Mouse (Mus musculus): ENCODE measurements around the gene Denr. TPM values are rescaled to one million over a fixed set of nuclear protein-coding genes. Genes with fewer than 3 reads are reported as not detected.

Gene Denr
- total RNA-seq, 1 experiment from 2014 or later = 27.9 TPM

DNA sequence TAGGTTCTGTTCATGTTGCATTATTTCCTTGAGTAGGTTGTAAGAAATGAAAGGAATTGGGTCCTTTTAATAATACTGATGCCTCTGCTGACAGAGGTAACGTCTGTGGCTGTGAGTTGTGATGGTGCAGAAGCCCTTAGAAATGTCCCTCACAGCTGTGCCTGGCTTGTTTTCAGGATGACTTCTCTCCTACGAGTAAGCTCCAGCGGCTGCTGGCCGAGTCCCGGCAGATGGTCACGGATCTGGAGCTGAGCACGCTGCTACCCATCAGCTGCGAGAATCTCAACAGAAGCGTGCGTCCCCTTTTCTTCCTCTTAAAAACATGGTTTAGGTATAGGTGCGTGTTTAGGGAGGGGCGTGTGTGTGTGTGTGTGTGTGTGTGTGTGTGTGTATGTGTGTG is 54.1 kb downstream of the Denr start:
- ATAC-seq (ENCODE audit: extremely low read depth, insufficient number of reproducible peaks, low FRiP score, poor library complexity, severe bottlenecking) = no peak

DNA sequence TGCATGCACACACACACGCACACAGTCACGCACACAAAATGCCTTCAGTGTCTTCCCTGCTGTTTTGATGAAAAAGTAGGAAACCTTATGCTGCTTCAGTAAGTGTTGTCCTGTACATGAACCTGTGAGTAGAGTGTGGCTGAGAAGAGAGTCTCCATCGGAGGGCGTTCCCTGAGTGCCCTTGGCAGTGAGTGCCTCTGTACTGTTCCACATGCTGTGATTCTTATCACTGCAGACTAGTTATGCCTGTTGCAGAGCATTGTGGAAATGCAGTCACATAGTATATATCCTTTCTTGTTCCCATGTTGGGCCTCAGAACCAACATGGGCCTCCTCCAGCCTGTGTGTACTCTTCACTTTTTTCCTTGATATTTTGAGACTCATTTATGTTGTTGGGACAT is 57.2 kb downstream of the Denr start:
- ATAC-seq (ENCODE audit: extremely low read depth, insufficient number of reproducible peaks, low FRiP score, poor library complexity, severe bottlenecking) = no peak

DNA sequence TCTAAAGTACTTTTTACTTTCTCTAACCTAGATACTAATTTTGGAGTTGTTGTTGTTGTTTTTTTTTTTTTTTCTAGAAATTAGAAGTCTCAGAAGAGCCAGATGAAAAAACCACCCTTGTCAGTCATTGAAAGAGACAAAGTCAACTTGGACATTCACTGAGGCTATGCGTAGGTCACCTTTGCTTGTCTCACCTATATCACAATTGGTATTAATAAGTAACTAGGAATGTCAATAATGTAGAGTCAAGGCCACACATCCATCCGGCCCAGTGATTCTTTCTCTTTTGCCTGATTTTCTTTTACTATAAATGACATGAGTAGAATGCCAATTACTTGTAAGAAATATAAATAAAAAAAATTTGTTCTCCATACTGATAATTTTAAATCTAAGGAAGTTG is 59.8 kb downstream of the Denr start:
- no peak for ATAC-seq (ENCODE audit: extremely low read depth, insufficient number of reproducible peaks, low FRiP score, poor library complexity, severe bottlenecking)

DNA sequence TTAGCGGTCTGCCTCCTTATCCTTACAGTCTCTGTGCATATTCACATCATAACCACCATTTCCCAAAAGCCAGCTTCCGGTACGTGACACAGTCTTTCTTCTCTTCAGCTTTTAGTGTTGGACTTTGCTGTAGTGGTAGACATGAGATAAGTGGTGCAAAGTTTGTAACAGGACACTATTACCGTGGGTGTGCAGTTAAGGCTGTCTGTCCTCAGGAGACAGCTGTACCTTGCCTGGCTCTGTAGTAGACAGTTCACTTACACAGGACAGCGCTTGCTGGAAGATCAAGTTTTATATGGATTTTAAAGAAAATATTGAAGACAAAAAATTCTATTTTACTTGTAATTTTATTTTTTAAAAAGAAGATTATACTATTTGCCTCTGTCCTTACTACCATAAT is 61.5 kb downstream of the Denr start:
- ATAC-seq (ENCODE audit: extremely low read depth, insufficient number of reproducible peaks, low FRiP score, poor library complexity, severe bottlenecking) = no peak

DNA sequence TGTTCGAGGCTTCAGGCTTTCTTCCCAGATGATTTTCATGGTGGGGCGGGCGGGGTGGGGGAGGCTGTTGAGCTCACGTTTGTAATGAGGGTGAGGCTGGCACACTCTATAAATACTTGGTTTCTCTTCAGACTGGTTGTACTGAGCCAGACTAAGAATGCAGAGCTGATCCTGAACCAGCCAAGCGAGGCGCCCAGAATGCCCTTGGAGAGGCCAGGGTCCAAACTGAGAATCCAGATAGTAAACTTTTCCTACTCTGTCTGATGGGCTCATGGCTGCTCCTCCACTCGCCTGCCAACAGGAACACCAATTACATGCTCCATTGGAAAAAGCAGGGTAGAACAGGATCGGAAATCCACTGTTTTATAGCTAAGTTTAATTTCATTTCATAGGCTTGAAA is 62.2 kb downstream of the Denr start:
- no peak for ATAC-seq (ENCODE audit: extremely low read depth, insufficient number of reproducible peaks, low FRiP score, poor library complexity, severe bottlenecking)

DNA sequence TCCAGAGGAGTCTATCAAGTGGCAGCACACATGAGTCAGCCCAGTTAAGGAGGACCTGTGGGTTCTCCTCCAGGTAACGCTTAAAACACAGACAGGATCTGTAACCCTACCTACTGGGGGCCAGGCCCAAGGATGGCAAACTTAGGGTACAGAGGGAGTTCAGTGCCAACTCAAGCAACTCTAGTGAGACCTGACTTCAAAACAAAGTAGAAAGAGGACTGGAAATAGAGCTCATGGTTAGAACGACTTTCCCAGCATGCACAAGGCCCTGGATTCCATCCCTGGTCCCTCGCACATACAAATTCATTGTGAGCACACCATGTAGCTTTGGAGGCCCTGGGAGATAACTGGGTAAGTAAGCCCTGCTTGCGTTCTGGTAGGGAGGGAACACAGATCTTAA is 63.6 kb downstream of the Denr start:
- ATAC-seq (ENCODE audit: extremely low read depth, insufficient number of reproducible peaks, low FRiP score, poor library complexity, severe bottlenecking) = no peak

DNA sequence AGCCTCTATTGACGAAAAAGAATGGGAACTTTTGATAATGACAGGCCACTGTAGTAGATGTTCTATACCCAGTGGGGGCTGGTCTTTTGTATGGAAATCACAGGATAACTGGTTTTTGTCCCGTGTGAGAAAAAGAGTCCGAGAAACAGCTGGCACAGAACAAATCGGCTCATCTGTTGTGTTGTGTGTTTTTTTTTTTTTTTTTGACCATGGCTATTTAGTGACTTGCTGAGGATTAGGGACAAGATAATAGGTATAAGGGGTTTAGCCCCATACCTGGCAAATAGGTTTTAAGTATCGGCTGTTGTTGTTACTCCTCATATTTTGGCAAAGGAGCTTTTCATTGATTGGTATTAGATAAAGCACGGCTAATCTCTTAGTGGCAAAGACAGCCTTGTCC is 65.5 kb downstream of the Denr start:
- ATAC-seq (ENCODE audit: extremely low read depth, insufficient number of reproducible peaks, low FRiP score, poor library complexity, severe bottlenecking) = no peak

DNA sequence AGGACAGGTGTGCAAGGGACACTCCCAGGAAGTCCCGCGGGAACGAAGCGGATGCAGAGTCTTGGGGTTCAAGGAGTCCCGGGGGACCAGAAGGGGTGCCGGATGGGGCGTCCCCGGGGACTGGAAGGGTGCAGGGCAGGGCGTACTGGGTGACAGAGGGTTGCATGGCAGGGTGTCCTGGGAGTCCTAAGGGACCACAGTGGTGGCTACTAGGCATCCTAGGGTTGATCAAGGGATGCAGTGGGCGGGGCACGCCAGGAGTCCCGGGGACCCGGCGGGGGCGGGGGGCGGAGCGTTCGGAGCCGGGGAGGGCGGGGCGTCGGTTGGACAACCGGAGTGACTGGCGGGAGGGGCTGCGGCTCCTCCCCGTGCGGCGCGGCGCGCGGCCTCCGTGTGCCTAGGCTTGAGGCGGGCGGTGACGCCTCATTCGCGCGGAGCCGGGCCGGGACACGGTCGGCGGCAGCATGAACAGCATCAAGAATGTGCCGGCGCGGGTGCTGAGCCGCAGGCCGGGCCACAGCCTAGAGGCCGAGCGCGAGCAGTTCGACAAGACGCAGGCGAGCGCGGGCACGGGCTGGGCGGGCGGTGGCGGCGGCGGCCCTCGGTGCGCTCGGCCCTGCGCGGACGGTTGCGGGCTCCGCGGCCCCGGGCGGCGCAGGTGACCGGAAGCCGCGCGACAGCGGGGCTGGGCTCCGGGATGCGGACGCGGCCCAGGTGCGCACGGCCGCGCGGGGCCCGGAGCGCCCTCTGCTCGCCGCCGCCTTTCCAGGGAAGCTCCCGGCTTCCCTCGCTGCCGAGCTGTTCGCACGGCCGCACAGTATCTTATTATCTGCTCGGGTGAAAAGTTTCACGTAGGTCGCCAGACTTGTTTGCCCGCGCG is 66.6 kb downstream of the Denr start, which contains the start of gene Hip1r:
Gene Hip1r (plus strand): TSS at position 330 of the 880 bp plus-strand sequence.
- peak; percentile 56 for ATAC-seq (ENCODE audit: extremely low read depth, insufficient number of reproducible peaks, low FRiP score, poor library complexity, severe bottlenecking)

DNA sequence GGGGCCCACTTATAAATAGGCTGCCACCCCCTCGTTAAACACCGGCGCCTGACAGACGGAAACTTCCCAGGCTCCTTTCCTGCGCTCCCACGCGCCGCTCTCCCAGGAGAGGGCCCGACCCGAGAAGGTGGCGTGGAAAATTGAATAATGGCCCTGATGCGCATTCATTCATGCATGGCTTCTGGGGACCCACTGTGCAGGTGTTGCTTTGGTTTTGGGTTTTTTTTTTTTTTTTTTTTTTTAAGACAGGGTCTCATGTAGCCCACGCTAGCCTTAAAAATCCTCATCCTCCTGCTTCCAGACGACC is 67.2 kb downstream of the Denr start:
- no peak for ATAC-seq (ENCODE audit: extremely low read depth, insufficient number of reproducible peaks, low FRiP score, poor library complexity, severe bottlenecking)

DNA sequence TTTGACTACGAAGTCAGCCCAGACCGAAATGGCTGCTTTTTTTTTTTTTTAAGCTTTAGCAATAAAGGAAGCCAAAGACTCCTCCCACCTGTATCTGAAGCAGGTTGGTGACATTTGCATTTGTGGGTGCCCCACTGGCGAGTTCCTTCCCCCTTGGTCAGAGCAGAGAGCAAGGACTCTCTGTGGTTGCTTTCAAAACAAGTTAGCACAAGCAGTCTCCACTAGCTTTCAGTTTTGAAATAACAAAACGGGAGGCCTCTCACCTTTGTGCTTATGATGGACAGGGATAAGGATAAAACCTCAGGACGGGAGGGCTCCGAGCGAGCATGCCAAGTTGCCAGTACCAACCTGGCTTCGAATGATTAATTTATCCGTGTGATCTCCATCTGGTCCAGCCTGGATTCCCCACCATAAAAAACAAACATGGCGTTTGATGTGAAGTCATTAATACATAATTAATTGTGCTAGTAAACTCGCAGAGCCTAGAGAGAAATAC is 67.7 kb downstream of the Denr start:
- ATAC-seq (ENCODE audit: extremely low read depth, insufficient number of reproducible peaks, low FRiP score, poor library complexity, severe bottlenecking) = peak; percentile 80

DNA sequence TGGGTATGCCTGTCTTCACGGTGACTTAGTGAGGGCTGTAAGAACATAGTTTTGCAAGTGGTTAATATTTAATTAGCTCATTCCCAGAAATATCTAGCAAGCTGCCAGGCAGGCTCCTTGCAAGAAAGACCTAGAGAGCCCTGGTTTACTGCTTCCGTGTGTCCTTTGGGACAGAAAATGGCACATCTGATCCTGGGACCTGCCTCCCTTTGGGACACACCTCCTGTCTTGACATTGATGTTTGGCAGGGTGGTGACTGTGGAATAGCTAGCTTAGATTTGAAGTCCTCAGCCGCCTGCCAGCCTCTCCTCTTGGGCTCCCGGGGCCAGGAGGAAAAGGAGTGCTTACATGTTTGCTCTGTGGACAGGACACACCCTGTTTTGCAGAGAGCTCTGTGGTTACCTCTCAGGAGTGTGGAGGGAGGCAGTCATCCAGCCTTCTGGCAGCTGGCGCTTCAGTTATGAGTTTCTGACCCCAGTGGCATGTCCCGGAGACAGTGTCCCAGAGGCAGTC is 68.7 kb downstream of the Denr start:
- ATAC-seq (ENCODE audit: extremely low read depth, insufficient number of reproducible peaks, low FRiP score, poor library complexity, severe bottlenecking) = no peak

DNA sequence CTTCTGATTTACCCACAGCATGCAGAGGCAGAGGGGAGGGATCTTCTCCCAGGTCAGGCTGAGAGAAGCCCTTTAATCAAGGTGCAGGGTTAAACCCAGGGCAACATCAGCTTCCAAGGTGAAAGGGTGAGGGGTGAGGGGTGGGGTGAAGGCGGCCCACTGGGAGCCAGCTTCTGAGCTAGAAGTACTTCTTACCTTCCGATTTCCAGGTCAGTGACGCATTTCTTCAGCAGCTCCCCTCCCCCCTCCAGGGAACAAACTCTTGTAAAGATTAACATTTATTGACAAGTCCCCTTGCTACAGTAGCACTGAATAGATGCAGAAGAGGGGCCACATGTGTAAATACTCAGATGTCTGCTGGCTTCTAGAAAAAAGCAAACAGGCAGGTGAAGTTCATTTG is 70.3 kb downstream of the Denr start:
- no peak for ATAC-seq (ENCODE audit: extremely low read depth, insufficient number of reproducible peaks, low FRiP score, poor library complexity, severe bottlenecking)

DNA sequence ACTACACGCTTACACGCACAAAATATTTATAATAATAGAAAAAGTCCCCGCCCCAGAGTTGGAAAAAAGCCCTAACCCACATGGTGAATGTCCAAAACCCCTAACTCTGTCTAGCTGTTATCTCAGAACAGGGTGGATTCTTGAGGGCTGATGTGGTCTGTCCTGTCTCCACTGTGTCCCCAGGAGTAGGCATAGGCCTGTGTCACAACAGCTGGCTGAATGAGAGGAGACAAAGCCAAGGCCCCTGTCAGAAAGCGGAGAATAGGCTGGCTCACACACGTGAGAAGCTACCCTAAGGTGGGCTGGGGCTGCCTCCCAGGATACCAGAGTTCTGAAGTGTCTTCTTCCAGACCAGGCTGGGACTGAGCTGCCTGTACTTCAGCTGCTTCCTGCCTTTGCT is 71.2 kb downstream of the Denr start:
- no peak for ATAC-seq (ENCODE audit: extremely low read depth, insufficient number of reproducible peaks, low FRiP score, poor library complexity, severe bottlenecking)

Other genes with a start within 250 kb of the Denr start
- 186 and 205 TPM in 2 replicates for gene Clip1, start 222.6 kb upstream of the Denr start, total RNA-seq (2017)
- 78.0 and 87.7 TPM in 2 replicates for gene Zcchc8, start 186.1 kb upstream of the Denr start, total RNA-seq (2017)
- gene Rsrc2, start 157.8 kb upstream of the Denr start, total RNA-seq (2017) = 384 and 420 TPM in 2 replicates
- 0.12 TPM in 1 of 2 replicates, not detected in the other for gene Kntc1, start 157.5 kb upstream of the Denr start, total RNA-seq (2017)
- 78.9 and 82.9 TPM in 2 replicates for gene Hcar2, start 41.7 kb upstream of the Denr start, total RNA-seq (2017)
- gene Hcar1, start 27.2 kb upstream of the Denr start, total RNA-seq (2017) = not detected in 2 replicates
- 1.5 and 2.9 TPM in 2 replicates for gene Gm43518, start 20.2 kb downstream of the Denr start, total RNA-seq (2017)
- 5.8 and 8.6 TPM in 2 replicates for gene Ccdc62, start 23.5 kb downstream of the Denr start, total RNA-seq (2017)
- 144 and 175 TPM in 2 replicates for gene Hip1r, start 66.5 kb downstream of the Denr start, total RNA-seq (2017)
- 31.6 and 33.2 TPM in 2 replicates for gene Vps37b, start 125.1 kb downstream of the Denr start, total RNA-seq (2017)
- gene Abcb9, start 188.6 kb downstream of the Denr start, total RNA-seq (2017) = 0.86 and 2.0 TPM in 2 replicates
- 13.5 and 22.0 TPM in 2 replicates for gene Ogfod2, start 205.1 kb downstream of the Denr start, total RNA-seq (2017)
- 54.9 and 66.2 TPM in 2 replicates for gene Arl6ip4, start 208.9 kb downstream of the Denr start, total RNA-seq (2017)

Data from neutrophil, adult 5-6 weeks (primary cell).